Mouse (Mus musculus): ENCODE results near the gene Lrrc73.

GRCm38 (mm10) chr17:46269771-46270534 is 16.6 kb downstream of the Lrrc73 start:
- TF ChIP-seq FLI1 (IDR thresholded peaks at IDR 0.05; ENCODE audit: low read length), result no peak
- no peak for TF ChIP-seq GATA1 (IDR thresholded peaks at IDR 0.05; ENCODE audit: borderline replicate concordance, low read length)
